Mouse (Mus musculus) spleen, postnatal 36 days (tissue): Measurements from ENCODE around the gene Fcrl5.

Experiments
- DNase-seq, 2 experiments: peaks; one replicate each; pipeline ENCODE4 v3.0.0; 2022; ENCODE audit warnings: low spot score in 2 of 2, mixed read lengths in 1 of 2

Fcrl5 gene

DNA sequence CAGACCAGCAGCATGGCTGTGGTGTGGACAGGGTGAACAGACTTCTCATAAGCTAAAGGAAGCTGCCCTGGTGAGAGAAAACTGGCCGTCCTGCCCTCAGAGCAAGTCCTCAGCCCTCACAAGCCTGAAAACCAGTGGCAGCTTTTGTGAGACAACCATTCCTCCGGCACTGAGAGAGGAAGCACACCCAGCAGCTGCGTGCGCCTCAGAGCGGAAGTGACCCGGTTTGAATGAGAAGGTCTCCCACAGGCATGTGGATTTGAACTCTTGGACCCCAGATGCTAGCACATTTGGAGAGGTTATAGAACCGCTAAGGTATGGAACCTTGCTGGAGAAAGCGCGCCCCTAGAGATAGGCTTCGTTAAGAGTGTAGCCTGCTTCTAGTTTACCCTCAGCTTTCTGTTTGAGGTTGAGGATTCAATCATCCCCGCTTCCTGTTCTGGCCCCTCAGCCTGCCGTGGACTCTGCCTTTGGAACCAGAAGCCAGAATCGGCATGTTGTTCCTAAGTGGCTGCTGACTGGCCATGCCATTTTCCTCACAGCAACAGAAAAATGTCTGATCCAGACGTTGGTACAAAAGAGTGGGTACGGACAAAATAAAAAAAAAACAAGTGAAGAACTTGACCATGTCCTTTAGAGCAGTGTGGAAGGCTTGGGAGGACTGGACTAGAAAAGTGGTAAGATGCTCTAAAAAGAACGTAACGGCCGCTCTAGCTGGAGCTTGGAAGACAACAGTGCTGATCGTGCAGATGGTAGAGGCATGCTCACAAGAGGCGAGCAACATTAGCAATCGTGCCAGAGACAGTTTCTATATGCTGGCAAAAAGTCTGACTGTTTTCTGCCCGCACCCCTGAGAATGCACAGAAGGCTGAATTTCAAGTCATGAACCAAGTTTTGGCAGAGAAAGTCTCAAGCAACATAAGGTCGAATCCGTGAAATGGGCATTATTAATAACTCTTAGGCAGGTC is 64.8 kb downstream of the Fcrl5 start:
- peak; percentile 79 to 80 for DNase-seq

DNA sequence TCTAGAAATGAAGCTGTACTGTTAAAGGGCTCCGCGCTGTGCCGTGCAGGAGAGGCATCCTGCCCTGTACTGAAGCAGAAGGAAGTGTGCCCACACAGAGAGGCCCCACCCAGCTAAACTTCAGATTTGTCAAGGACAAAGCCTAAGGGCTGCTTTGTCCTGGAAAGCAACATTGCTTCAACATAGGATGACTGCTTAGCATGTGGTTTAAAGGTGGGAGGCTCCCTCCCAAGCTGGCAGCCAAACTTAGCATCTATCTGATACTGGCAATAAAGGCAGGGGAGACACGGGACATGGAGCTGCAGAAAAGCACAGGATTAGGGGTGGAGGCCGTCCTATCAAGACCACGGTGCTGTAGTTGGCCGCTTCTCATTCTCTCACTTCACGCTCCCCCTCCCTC is 65.6 kb downstream of the Fcrl5 start:
- no peak for DNase-seq

DNA sequence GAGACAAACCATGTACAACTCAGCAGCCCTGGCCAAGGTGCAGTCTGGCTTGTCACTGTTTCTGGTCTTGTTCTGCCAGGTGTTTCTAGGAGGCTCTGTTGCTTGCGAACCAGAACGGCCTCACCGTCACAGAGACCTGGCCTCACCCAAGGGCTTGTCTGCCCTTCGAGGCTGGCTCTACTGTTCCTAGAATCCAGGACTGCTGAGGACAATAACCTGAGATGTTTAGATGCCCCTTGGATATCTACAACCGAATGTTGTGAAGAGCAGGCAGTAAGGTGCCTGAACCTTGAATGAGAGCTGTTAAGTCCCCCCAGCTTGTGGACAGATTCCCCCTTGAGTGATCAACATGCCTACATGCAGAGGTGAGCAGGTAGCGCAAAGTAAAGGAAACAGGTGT is 67.2 kb downstream of the Fcrl5 start:
- no peak for DNase-seq

DNA sequence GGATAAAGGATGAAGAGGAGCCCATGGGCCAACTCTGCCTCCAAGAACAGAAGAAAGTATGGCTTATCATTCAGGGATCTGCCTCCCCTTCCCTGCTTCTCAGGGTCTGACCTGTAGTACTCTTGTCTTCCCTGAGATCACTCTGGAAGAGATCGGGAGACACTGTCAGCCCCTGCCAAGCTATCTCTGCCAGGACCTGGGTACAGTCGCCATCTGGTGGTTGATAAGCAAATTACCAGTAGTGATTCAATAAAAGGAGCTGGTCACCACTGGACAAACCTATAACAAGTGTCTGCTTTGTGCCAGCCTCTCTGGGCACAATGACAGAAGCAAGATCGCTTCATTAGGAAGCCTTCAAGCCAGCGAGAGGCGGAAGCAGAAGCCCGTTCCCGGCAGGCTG is 68.8 kb downstream of the Fcrl5 start:
- DNase-seq = no peak

DNA sequence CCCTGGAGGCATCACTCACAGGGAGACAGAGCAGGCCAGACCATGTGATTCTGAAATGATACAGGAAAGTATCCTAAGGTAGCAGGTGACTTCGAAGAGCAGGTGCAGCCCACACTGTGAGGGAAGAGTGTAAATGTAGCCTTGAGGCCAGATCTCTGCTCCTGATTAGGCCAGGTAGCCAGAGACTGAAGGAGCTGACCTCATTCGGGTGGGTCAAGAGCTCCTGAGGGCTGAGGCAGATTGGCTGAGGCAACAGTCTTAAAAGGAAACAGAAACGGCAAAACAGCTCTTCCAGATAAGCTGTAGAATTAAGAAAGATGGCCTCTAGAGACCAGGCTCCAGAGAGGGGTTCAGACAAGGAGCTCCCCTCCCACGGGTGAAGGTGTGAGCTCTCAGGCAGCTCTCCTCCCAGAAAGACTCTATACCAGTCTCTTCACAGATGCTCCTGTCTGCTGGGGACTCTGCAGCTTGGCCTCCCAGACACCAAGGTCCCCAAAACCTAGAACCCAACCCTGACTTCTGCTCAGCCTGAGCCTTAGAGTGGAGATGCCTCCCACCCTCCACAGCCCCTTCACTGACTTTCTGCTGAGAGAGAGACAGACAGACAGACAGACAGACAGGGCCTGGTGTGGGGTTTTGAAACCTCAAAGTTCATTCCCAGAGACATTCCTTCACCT is 69.3 kb downstream of the Fcrl5 start:
- DNase-seq = no peak

DNA sequence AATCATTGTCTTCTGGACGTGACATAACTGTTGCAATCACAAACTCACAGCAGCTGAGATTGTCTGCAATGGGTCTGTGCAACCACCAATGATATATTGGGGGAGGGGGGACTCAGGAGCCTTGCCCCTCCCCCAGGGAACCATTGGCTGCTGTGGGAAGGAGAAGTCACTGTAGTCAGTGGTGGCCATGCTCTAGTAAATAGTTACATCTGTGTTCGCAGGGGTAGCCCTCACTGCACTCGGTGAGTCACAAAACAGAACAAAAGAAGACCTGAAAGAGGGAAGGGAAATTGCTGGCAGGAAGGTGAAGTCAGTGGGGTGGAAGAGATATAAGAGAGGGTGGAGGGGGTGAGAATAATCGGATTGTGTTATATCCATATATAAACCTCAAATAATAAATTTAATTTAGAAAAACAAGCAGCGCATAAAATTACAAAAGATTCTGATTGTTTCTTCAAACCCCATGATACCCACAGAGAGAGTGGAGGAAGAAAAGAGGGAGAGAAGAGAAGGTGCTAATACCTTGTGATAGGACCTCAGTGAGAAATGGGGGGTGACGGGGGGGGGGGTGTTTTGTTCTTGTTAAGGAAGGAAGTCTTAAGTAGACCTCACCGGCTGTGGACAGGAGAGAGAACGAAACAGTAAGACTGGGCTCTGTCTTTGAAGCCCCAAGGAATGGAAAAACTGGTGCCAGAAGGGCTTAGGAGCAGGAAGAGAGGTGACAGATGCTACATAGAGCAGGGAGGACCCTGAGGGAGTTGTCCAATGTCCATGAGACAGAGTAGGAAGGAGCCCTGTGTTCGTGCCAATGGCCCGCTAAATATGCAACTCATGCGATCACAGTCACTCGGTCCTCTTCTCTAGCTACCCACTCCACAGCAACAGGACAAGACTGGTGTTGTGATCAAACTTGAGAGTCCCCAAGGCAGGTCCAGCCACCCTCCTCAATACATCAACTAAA is 71.2 kb downstream of the Fcrl5 start:
- peak; percentile 79 to 81 for DNase-seq

DNA sequence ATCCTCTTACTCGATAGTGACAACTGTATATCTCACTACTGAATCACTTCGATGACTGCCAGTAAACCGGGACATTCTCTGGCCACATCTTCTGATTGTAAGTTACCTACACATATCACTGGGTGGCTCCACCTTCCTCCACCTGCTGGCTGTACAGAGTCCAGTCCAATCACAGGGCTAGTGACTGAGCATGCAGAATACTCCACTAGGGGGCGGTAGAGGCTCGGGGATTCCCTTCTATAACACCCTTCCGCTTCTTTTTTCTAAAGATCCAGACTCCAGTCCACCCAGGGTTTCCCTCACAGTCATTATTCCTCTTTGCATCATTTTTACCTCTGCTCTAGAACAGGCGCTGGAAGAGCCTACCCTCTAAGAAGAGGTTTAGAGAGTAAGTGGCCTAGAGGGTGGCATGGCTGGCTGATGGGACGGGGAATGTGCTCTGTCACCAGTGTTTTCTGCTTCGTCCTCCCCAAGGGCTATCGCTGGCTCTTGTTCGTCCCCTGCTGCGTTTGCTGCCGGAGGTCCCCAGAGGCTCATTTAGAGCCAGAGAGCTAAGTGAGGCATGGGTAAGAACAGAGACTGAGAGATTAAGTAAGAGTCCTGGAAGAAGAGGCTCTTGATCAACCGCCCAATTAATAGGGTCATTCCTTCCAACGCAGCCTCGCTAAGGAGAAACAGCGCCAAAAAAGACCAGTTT is 72.8 kb downstream of the Fcrl5 start:
- DNase-seq = peak; percentile 81 to 87

DNA sequence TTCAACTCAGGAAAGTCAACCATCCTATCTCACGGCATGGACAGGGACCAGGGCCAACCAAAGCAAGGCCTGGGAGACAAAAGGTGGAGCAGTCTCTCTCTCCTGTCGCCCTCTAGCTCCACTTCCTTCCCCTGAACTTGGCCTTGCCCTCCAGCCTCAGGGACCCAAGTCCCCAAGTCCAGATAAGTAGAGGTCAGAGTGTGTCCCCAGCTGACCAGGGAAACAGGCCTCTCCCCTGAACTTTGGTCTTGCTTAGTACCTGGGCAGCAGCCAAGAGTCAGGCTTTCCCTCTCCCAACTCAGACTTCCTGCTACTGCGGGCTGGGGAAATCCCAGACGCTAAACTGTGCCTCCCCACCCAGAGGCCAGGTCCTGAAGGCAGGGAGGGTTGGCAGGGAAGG is 73.5 kb downstream of the Fcrl5 start:
- DNase-seq = no peak

DNA sequence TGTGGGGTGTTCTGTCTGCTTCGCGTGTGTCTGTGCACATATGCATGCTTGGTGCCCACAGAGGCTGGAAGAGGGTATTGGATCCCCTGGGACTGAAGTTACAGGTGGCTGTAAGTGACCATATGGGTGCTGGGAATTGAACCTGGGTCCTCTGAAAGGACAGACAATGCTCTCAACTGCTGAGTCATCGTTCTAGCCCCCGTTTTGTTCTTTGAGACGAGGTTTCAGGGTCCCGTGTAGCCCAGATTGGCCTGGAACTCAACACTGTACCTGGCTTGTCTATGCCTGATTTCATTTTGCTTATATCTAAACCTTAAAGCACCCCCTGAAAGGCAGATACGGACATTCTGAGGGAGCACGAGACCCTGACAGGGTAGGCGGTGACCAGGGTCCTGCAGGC is 75.3 kb downstream of the Fcrl5 start:
- DNase-seq = no peak

DNA sequence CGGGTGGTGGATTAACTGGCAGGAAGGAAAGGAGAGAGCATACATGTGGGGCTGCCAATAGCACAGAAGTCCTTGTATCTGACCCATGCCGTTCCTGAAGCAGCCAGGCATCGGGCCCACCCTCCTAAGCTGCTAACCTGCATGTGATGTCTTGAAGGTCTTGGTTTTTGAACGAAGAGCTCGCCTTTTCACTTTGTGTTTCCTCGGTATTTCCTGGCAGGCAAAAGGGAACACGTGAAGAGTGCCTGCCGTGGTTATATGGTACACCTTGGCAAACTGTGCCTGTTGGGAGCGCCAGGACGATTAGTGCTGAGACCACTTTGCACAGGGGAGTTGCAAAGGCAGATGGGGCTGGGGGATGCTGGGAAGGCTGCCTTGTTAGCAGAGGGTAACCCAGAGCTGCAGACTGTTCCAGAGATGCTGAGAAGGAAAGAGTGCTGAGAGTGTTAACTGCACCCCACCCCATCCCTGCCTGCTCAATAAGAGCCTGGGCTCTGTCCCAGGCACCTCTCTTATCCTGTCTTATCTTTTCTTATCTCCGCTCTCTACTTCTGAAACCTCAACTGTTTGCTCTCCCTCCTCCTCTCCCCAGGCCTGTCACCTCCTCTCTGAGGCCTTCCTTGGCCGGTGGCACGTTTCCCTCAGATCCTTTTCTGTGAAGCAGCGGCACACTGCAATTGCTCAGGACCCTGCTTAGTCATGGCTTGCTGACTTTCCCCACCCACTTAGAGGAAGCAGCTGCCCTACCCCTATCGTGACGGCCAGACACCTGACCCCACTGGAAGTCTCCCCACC is 76.6 kb downstream of the Fcrl5 start:
- DNase-seq = peak in 1 of 2 experiments; percentile 56

DNA sequence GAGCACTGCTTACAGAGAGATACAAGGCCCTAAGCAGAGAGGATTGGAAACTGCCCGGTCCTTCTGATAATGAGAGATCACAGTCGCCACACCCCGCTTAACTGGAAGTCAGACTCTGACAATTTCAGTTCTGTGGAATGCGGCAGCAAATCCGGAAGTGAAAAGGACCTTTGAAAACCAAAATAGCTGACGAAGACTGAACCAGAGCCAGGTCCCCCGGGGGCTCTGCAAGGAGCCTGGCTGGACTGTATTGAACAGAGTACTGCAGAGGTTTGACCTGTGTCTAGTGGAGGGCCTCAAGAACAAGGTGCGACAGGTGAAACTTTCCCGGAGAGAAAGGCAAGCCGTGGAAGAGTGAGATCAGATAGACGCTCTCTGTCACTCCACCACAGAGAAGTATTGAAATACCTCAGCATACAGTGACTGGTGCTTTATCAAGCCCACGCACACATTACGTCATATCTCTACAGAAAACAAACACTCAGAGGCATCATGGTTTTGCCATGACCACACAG is 80.1 kb downstream of the Fcrl5 start:
- DNase-seq = peak; percentile 45 to 51

DNA sequence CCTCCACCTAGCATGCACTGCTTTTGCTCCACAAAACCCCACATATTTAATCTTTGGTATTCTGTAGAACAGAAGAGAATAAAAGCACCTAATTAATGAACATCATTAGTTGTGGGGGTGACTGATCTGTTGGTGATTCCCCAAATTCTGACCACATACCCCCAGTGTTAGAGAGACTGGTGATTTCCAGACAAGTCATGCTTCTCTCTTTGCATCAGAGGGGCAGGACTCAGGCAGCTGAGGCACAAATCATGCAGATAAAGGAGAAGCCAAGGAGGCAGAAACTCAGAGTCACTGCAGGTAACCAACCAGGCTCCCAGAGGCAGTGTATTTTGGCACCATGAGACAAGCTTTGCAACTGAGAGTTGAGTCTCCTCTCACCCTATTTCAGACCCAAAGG is 82.9 kb downstream of the Fcrl5 start:
- no peak for DNase-seq

DNA sequence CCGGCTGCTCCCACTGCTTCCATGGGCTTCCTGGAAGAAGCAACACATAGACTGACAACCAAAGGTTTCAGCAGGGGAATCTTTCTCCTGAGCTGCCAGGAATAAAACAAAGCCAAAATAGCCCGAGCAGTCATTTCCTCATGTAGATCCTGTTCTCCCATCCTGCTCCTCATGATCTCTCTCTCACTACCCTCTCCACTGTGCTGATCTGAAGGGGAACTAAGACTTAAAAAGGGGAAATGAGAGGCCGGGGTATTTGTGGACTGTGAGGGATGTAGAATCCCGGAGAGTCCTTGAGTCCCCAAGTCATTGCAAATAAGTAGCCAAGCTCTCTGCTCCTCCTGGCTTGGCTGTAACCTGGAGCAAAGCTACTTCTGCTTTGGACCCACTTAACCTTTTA is 85.6 kb downstream of the Fcrl5 start:
- peak in 1 of 2 experiments; percentile 42 for DNase-seq

DNA sequence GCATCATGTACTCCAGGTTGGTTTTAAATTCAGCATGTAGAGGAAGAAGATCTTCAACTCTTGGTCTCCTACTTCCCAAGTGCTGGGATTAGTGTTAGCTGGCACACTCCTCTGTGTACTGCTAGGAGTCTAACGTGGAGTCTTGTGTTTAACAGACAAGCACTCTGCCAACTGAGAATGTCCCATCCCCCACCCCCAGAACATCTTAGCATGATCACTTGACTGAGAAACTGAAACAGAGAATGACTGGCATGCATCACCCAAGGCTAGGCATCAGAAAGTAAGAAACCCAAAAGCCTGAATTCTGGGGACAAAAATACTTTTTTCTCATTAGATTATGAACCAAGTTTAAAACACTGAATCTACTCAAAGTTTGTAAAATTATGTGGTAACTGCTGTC is 86.3 kb downstream of the Fcrl5 start:
- DNase-seq = no peak

DNA sequence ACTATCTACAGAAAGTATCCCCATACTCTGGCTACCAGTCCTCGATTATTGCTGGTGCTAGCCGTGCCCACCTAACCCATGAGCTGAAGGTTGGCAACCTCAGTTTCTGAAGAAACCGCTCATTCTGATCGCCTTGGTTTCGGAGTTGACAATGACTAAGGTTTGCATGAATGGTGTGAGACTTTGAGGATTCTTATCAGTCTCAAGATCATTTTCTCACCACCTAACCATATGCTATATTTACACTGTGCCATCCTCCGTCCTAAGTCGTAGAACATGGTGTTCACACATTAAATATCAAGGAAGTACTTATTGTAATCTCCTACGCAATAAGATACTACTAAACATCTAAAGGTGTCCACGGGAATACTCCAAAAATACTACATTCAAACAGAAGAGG is 88.1 kb downstream of the Fcrl5 start:
- no peak for DNase-seq

DNA sequence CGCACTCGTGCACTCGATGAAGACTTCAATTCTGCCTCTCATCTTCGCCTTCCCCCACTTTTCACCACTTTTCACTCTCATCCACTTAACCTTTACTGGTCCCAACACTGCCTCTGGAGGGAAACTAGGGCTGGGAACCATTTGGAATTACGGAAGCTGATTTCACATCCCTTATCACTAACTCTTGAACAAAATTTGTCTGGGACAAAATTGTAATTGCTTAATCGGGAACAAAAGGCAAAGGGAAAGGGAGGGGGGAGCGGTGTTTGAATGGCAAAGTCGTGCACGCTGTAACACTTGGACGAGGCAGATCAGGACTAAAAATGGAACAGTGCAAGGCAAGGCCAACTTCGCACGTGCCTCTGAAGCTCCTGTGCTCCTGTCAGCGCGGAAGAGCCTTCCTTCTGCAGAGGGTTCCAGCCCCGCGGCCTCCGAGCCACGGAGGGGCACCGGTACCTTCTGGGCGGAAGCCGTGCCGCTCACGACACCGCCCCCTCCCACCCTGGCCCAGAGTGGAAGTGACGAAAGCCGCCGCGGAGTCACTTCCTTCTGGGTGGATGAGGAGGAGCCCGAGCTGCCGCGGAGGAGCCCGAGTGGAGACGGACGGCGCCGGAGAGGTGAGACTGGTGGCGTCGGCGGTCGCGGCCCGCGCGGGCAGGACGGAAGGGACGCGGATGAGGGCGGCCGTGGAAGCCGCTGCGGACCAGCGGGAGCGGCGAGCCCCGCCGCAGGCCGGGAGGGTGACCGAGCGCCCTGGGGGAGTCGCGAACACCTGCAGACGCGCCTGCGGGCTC is 89.7 kb downstream of the Fcrl5 start, which contains the start of gene Etv3:
Gene Etv3 (plus strand): TSS at position 365 of the 794 bp plus-strand sequence.
- peak; percentile 90 to 91 for DNase-seq

DNA sequence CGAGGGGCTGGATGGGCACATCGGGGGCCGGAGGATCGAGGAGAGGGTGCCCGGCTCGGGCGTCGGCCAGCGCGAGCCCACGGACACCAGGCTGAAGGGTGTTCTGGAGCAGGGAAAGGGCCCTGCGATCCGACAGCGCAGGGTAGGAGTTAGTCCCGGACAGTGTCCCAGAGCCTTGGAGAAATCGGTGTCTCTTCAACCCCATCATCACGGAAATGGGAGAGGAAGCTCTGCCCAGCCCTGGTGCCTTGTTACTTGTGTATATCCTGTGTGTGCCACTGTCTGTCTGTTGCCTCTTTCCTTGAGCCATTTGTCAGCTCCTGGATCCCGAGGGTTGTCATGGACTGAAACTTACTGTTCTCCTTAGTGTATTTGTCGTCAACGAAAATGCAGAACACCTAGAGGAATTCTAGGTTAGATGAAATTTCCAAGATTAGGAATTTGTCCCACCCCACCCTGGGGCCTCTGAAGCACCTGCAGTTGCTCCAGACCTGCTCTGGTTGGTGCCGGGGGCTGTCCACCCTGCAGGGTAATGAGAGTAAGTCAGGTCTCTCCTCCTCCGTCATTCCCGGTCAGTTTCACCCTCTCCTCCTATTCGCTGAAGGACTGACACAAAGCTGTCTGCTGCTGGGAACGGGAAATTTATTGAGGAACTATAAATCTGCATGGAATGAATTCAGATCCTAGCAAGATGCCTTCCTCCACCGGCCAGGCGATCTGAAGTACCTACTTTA is 90.4 kb downstream of the Fcrl5 start:
- no peak for DNase-seq

DNA sequence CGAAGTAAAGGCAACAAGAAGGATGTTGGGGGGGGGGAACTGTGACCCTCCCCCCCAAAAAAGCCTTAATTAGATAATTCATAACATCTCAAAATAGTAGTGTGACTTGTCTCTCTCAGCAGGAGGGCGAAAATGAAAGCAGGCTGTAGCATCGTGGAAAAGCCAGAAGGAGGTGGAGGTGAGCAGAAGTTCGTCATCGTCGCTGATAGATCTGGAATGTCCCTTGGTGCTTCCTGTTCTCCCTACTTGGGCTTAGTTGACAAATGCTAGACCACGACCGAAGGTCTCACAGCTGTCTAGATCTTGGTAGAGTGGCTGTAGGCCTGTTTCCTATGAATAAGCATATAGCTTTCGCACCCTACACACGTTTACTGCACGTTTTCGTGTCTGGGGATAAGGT is 91.6 kb downstream of the Fcrl5 start:
- no peak for DNase-seq

DNA sequence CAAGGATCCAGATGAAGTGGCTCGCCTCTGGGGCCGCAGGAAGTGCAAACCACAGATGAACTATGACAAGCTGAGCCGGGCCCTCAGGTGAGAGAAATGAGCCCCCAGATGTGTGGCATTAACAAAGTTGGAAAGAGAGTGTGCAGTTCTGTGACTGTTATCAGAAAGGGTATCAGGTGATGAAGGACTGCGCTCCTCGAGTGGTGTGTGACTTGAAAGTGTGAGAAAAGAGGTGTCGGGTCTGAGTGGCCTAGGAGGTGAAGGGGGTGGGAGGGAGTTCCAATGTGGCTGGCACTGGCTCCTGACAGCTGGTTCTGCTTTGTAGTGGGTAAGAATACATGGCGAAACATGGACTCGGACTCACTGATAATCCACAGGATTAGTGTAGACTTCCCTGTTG is 92.4 kb downstream of the Fcrl5 start:
- no peak for DNase-seq
